In genomic region chr10:61647790-61648736, GRCm38 (mm10) we compare ENCODE assay signal across 7 mouse cellular contexts. TPM values are rescaled to one million over a fixed set of nuclear protein-coding genes. Genes with fewer than 3 reads are reported as not detected.
DNase-seq lines count a peak whose midpoint lies in the region; ATAC-seq lines count a peak whose summit lies in the region.

Ppa1 (plus strand) TSS chr10:61648552.

- peak within 1 kb of the TSS; percentile 92 for H3K27ac ChIP-seq in limb, embryonic 10.5 days
- H3K27ac ChIP-seq in midbrain, embryonic 13.5 days: peak within 1 kb of the TSS; percentile 86

- ATAC-seq in midbrain, embryonic 13.5 days: peak; percentile 99

- H3K4me3 ChIP-seq in limb, embryonic 10.5 days: peak within 1 kb of the TSS; percentile 81
- peak within 1 kb of the TSS; percentile 82 for H3K4me3 ChIP-seq in midbrain, embryonic 13.5 days (replicated peaks)

- peak; percentile 75 for DNase-seq in adrenal gland, adult 8-10 months
- peak; percentile 93 for DNase-seq in embryo, embryonic 9.5 days (ENCODE audit: extremely low spot score)
- no peak for DNase-seq in gonadal fat pad, adult 2 months (ENCODE audit: low read depth)
- peak; percentile 83 for DNase-seq in kidney, adult 11 months
- DNase-seq in limb, embryonic 10.5 days (ENCODE audit: low spot score): peak; percentile 97
- peak; percentile 77 for DNase-seq in spleen, adult 12 weeks (ENCODE audit: low spot score)

- H3K36me3 ChIP-seq in limb, embryonic 10.5 days: peaks cover 23% of the 10 kb centered on the region
- H3K36me3 ChIP-seq in midbrain, embryonic 13.5 days: peaks cover 16% of the 10 kb centered on the region

- 4% methylated on average over 39 of the region's 50 CpGs for WGBS in limb, embryonic 10.5 days
- 4% methylated on average over 50 of the region's 50 CpGs for WGBS in midbrain, embryonic 13.5 days

- H3K4me1 ChIP-seq in limb, embryonic 10.5 days: peaks cover 21% of the 10 kb centered on the region
- peaks cover 20% of the 10 kb centered on the region for H3K4me1 ChIP-seq in midbrain, embryonic 13.5 days (replicated peaks)

- H3K4me2 ChIP-seq in midbrain, embryonic 13.5 days (replicated peaks): peak within 1 kb of the TSS; percentile 88

- H3K27me3 ChIP-seq in limb, embryonic 10.5 days (ENCODE audit: low read depth, poor library complexity, severe bottlenecking): no peaks in the 10 kb centered on the region
- H3K27me3 ChIP-seq in midbrain, embryonic 13.5 days: no peaks in the 10 kb centered on the region; the same call in 1 of the 2 replicates

- H3K9ac ChIP-seq in midbrain, embryonic 13.5 days (replicated peaks): peak within 1 kb of the TSS; percentile 87

- H3K9me3 ChIP-seq in limb, embryonic 10.5 days (replicated peaks): no peaks in the 10 kb centered on the region
- no peaks in the 10 kb centered on the region for H3K9me3 ChIP-seq in midbrain, embryonic 13.5 days

RNA-seq across cellular contexts. Expression of gene Ppa1, which starts in this region (rescaled TPM):
- 100 to 1,000 TPM in 2 of 4 experiments, 10 to 100 TPM in 2; 70.0 to 114 (median 96.9) TPM for total RNA-seq in adrenal gland, adult 8-10 months (2022)
- 44.5 and 56.0 TPM in 2 replicates for polyA plus RNA-seq in gonadal fat pad, adult 2 months (2012; rRNA removed)
- 356 and 405 TPM in 2 replicates for polyA plus RNA-seq in limb, embryonic 10.5 days (2016; fragmentation: Nextera tagmentation; extraction: Ambion mirVana)
- polyA plus RNA-seq in midbrain, embryonic 13.5 days (2015; fragmentation: Nextera tagmentation; extraction: Ambion mirVana): 230 and 231 TPM in 2 replicates
